Mouse (Mus musculus): ENCODE measurements at regions not wholly inside any gene's neighbourhood (a gene's known extent, or its start where the extent isn't known, plus 50 kb on each side); places are given as distances from the start of the nearest gene placed in this dataset.

DNA sequence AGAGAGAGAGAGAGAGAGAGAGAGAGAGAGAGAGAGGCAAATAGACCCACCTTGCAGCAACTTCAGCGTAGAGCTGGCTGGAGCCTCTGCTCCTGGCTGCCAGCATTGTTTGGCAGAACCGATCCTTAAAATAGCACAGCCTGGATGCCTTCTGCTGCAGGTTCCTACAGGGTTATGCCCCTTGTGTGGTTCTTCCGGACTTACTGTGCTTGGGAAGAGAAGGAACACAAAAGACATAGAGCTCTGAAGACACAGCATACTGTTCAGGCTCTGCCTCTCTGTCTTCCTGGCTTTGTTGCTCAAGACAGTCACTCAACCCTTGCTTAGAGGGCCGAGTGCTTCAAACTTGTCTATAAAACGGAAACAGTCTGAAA is 86.2 kb upstream of the Slc25a26 start:
- H3K36me3 ChIP-seq (ENCODE audit: control insufficient read depth, insufficient read depth, low read length, poor library complexity, severe bottlenecking) = no peaks in the 10 kb centered on the region
- TF ChIP-seq POLR2A (IDR thresholded peaks at IDR 0.05; ENCODE audit: insufficient read depth, low read length) (no peak), EP300 (IDR thresholded peaks at IDR 0.05; ENCODE audit: insufficient read depth, low read depth, low read length) (no peak), CTCF (IDR thresholded peaks at IDR 0.05; ENCODE audit: low read depth, low read length) (no peak)
- H3K27me3 ChIP-seq (ENCODE audit: control insufficient read depth, insufficient read depth, low read length, poor library complexity, severe bottlenecking) = no peaks in the 10 kb centered on the region
- H3K9me3 ChIP-seq (replicated peaks; ENCODE audit: control insufficient read depth, insufficient read depth, low read length, poor library complexity, severe bottlenecking) = no peaks in the 10 kb centered on the region
- no peak overlapping the region for H3K9ac ChIP-seq (ENCODE audit: low read depth, poor library complexity, severe bottlenecking)
- H3K4me3 ChIP-seq (ENCODE audit: low read depth, low read length) = no peak overlapping the region
- no peaks in the 10 kb centered on the region for H3K4me1 ChIP-seq (ENCODE audit: control insufficient read depth, insufficient read depth, low read length)
- no peak overlapping the region for H3K27ac ChIP-seq (ENCODE audit: insufficient read depth, low read length)

GRCm38 (mm10) chr6:94413297-94413986 is 86.7 kb upstream of the Slc25a26 start:
- no peak overlapping the region for H3K4me3 ChIP-seq (ENCODE audit: low read depth, low read length)

DNA sequence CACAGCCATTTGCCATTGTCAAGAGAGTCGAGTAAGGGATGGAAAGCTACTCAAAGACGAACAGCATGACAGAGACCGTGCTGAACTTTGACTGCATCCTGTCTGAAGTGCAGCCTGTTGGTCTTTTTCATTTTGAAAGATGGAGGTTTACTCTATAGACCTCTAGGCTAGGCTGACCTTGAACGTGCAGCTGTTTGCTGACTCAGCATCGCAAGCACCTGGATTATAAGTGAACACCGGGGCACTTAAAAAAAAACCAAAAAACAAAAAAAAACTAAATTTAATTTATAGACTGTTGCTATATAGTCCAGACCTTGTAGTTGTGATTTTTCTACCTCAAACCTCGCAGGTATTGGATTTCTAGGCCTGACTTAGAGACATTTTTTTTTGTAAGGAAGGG is 87.8 kb upstream of the Slc25a26 start:
- Histone ChIP-seq H3K9me3 (replicated peaks; ENCODE audit: control insufficient read depth, insufficient read depth, low read length, poor library complexity, severe bottlenecking) (no peaks in the 10 kb centered on the region), H3K27ac (ENCODE audit: insufficient read depth, low read length) (no peak overlapping the region), H3K9ac (ENCODE audit: low read depth, poor library complexity, severe bottlenecking) (no peak overlapping the region), H3K4me1 (ENCODE audit: control insufficient read depth, insufficient read depth, low read length) (no peaks in the 10 kb centered on the region), H3K4me3 (ENCODE audit: low read depth, low read length) (no peak overlapping the region), H3K36me3 (ENCODE audit: control insufficient read depth, insufficient read depth, low read length, poor library complexity, severe bottlenecking) (no peaks in the 10 kb centered on the region), H3K27me3 (ENCODE audit: control insufficient read depth, insufficient read depth, low read length, poor library complexity, severe bottlenecking) (no peaks in the 10 kb centered on the region)
- no peak for TF ChIP-seq POLR2A (IDR thresholded peaks at IDR 0.05; ENCODE audit: insufficient read depth, low read length)
- no peak for TF ChIP-seq EP300 (IDR thresholded peaks at IDR 0.05; ENCODE audit: insufficient read depth, low read depth, low read length)
- no peak for TF ChIP-seq CTCF (IDR thresholded peaks at IDR 0.05; ENCODE audit: low read depth, low read length)

More at GRCm38 (mm10) chr6:94413297-94413986, 86.7 kb upstream of the Slc25a26 start:
- no peaks in the 10 kb centered on the region for H3K27me3 ChIP-seq (ENCODE audit: control insufficient read depth, insufficient read depth, low read length, poor library complexity, severe bottlenecking)
- no peaks in the 10 kb centered on the region for H3K36me3 ChIP-seq (ENCODE audit: control insufficient read depth, insufficient read depth, low read length, poor library complexity, severe bottlenecking)
- H3K4me1 ChIP-seq (ENCODE audit: control insufficient read depth, insufficient read depth, low read length) = no peaks in the 10 kb centered on the region
- no peaks in the 10 kb centered on the region for H3K9me3 ChIP-seq (replicated peaks; ENCODE audit: control insufficient read depth, insufficient read depth, low read length, poor library complexity, severe bottlenecking)
- no peak overlapping the region for H3K27ac ChIP-seq (ENCODE audit: insufficient read depth, low read length)
- TF ChIP-seq CTCF (IDR thresholded peaks at IDR 0.05; ENCODE audit: low read depth, low read length) (no peak), POLR2A (IDR thresholded peaks at IDR 0.05; ENCODE audit: insufficient read depth, low read length) (no peak), EP300 (IDR thresholded peaks at IDR 0.05; ENCODE audit: insufficient read depth, low read depth, low read length) (no peak)
- H3K9ac ChIP-seq (ENCODE audit: low read depth, poor library complexity, severe bottlenecking) = no peak overlapping the region

DNA sequence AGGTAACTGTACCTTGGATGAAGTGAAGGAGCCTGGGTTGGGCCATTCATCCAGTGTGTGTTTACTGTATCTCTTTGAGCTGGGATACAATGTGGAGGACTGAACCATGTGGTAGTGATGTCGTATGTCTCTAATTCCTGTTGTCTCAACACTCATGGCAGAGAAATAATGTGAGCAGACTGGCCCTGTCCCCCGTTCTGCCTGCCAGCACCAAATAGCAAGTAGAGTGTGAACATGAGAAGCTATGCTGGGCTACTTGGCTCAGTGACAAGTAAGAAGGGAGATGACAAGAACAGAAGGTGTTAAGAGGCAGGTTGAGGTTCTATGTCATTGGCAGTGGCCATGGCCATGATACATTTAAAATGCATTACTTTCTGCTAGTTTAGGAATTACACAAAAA is 89.7 kb upstream of the Slc25a26 start:
- Histone ChIP-seq H3K27me3 (ENCODE audit: control insufficient read depth, insufficient read depth, low read length, poor library complexity, severe bottlenecking) (no peaks in the 10 kb centered on the region), H3K36me3 (ENCODE audit: control insufficient read depth, insufficient read depth, low read length, poor library complexity, severe bottlenecking) (no peaks in the 10 kb centered on the region), H3K9ac (ENCODE audit: low read depth, poor library complexity, severe bottlenecking) (no peak overlapping the region), H3K4me1 (ENCODE audit: control insufficient read depth, insufficient read depth, low read length) (no peaks in the 10 kb centered on the region), H3K9me3 (replicated peaks; ENCODE audit: control insufficient read depth, insufficient read depth, low read length, poor library complexity, severe bottlenecking) (no peaks in the 10 kb centered on the region), H3K27ac (ENCODE audit: insufficient read depth, low read length) (no peak overlapping the region), H3K4me3 (ENCODE audit: low read depth, low read length) (no peak overlapping the region)
- TF ChIP-seq CTCF (IDR thresholded peaks at IDR 0.05; ENCODE audit: low read depth, low read length) = no peak
- no peak for TF ChIP-seq POLR2A (IDR thresholded peaks at IDR 0.05; ENCODE audit: insufficient read depth, low read length)
- no peak for TF ChIP-seq EP300 (IDR thresholded peaks at IDR 0.05; ENCODE audit: insufficient read depth, low read depth, low read length)

GRCm38 (mm10) chr6:94408996-94409395 is 91.1 kb upstream of the Slc25a26 start:
- Histone ChIP-seq H3K27me3 (ENCODE audit: control insufficient read depth, insufficient read depth, low read length, poor library complexity, severe bottlenecking) (no peaks in the 10 kb centered on the region), H3K9ac (ENCODE audit: low read depth, poor library complexity, severe bottlenecking) (no peak overlapping the region), H3K4me1 (ENCODE audit: control insufficient read depth, insufficient read depth, low read length) (no peaks in the 10 kb centered on the region), H3K27ac (ENCODE audit: insufficient read depth, low read length) (no peak overlapping the region), H3K9me3 (replicated peaks; ENCODE audit: control insufficient read depth, insufficient read depth, low read length, poor library complexity, severe bottlenecking) (no peaks in the 10 kb centered on the region), H3K4me3 (ENCODE audit: low read depth, low read length) (no peak overlapping the region), H3K36me3 (ENCODE audit: control insufficient read depth, insufficient read depth, low read length, poor library complexity, severe bottlenecking) (no peaks in the 10 kb centered on the region)
- no peak for TF ChIP-seq EP300 (IDR thresholded peaks at IDR 0.05; ENCODE audit: insufficient read depth, low read depth, low read length)
- TF ChIP-seq POLR2A (IDR thresholded peaks at IDR 0.05; ENCODE audit: insufficient read depth, low read length) = no peak
- TF ChIP-seq CTCF (IDR thresholded peaks at IDR 0.05; ENCODE audit: low read depth, low read length) = no peak

GRCm38 (mm10) chr6:94407751-94408150 is 92.4 kb upstream of the Slc25a26 start:
- no peak overlapping the region for H3K27ac ChIP-seq (ENCODE audit: insufficient read depth, low read length)
- H3K4me3 ChIP-seq (ENCODE audit: low read depth, low read length) = no peak overlapping the region
- no peak for TF ChIP-seq POLR2A (IDR thresholded peaks at IDR 0.05; ENCODE audit: insufficient read depth, low read length)
- no peak for TF ChIP-seq EP300 (IDR thresholded peaks at IDR 0.05; ENCODE audit: insufficient read depth, low read depth, low read length)
- no peak for TF ChIP-seq CTCF (IDR thresholded peaks at IDR 0.05; ENCODE audit: low read depth, low read length)
- H3K9ac ChIP-seq (ENCODE audit: low read depth, poor library complexity, severe bottlenecking) = no peak overlapping the region
- H3K36me3 ChIP-seq (ENCODE audit: control insufficient read depth, insufficient read depth, low read length, poor library complexity, severe bottlenecking) = no peaks in the 10 kb centered on the region
- no peaks in the 10 kb centered on the region for H3K9me3 ChIP-seq (replicated peaks; ENCODE audit: control insufficient read depth, insufficient read depth, low read length, poor library complexity, severe bottlenecking)
- H3K4me1 ChIP-seq (ENCODE audit: control insufficient read depth, insufficient read depth, low read length) = no peaks in the 10 kb centered on the region
- H3K27me3 ChIP-seq (ENCODE audit: control insufficient read depth, insufficient read depth, low read length, poor library complexity, severe bottlenecking) = no peaks in the 10 kb centered on the region

All from ES-Bruce4 (cell line).